Mouse (Mus musculus) thymus, postnatal 10 days (tissue): Measurements from ENCODE around the gene Trappc13.
A peak's percentile ranks its signal among the peaks of the same experiment; 100 is the strongest.
"Not testable (repeated sequence)": the region's sequence is repeated elsewhere in the genome, so short reads cannot be mapped to it uniquely, and the experiment has no call there.

Experiments
- DNase-seq, 2 experiments: peaks; one replicate each; pipeline ENCODE4 v3.0.0; 2021; ENCODE audit warnings: low spot score in 2 of 2

The Trappc13 gene

GRCm38 (mm10) chr13:104177796-104178649 lies at the start of gene Trappc13:
Gene Trappc13, minus strand, starts transcription at chr13:104178469.
- DNase-seq, result peak in 1 of 2 experiments; percentile 79

- no peak for DNase-seq
Observed at GRCm38 (mm10) chr13:104227478-104227877, 49.2 kb upstream of the Trappc13 start.

- no peak for DNase-seq
Observed at GRCm38 (mm10) chr13:104204313-104204712, 26.0 kb upstream of the Trappc13 start.

GRCm38 (mm10) chr13:104195891-104196290 lies 17.6 kb upstream of the Trappc13 start:
- not testable (repeated sequence) for DNase-seq

GRCm38 (mm10) chr13:104187357-104187756 lies 9.1 kb upstream of the Trappc13 start:
- no peak for DNase-seq

- DNase-seq, result no peak
Observed at GRCm38 (mm10) chr13:104179176-104179888, 1.1 kb upstream of the Trappc13 start.

- peak; percentile 96 to 97 for DNase-seq
Observed at GRCm38 (mm10) chr13:104178650-104179121, 417 bp upstream of the Trappc13 start, which contains the start of gene Trim23. Gene Trim23, plus strand, starts transcription at chr13:104178797.

GRCm38 (mm10) chr13:104176874-104177273 lies 1.4 kb downstream of the Trappc13 start:
- no peak for DNase-seq

- DNase-seq, result no peak
Observed at GRCm38 (mm10) chr13:104172498-104172897, 5.8 kb downstream of the Trappc13 start.

- no peak for DNase-seq
Observed at GRCm38 (mm10) chr13:104171711-104172110, 6.6 kb downstream of the Trappc13 start.

GRCm38 (mm10) chr13:104155686-104156085 lies 22.6 kb downstream of the Trappc13 start:
- DNase-seq, result no peak

- no peak for DNase-seq
Observed at GRCm38 (mm10) chr13:104155106-104155505, 23.2 kb downstream of the Trappc13 start.

GRCm38 (mm10) chr13:104154180-104154579 lies 24.1 kb downstream of the Trappc13 start:
- DNase-seq, result no peak

- DNase-seq, result no peak
Observed at GRCm38 (mm10) chr13:104145646-104146045, 32.6 kb downstream of the Trappc13 start.

GRCm38 (mm10) chr13:104144871-104145270 lies 33.4 kb downstream of the Trappc13 start:
- no peak for DNase-seq

- peak; percentile 75 to 85 for DNase-seq
Observed at GRCm38 (mm10) chr13:104139369-104140209, 38.7 kb downstream of the Trappc13 start.

- DNase-seq, result no peak
Observed at GRCm38 (mm10) chr13:104134510-104135085, 43.7 kb downstream of the Trappc13 start.

GRCm38 (mm10) chr13:104132561-104132960 lies 45.7 kb downstream of the Trappc13 start:
- DNase-seq, result no peak

- DNase-seq, result no peak
Observed at GRCm38 (mm10) chr13:104123662-104124381, 54.4 kb downstream of the Trappc13 start.

GRCm38 (mm10) chr13:104122078-104122840 lies 56.0 kb downstream of the Trappc13 start:
- DNase-seq, result no peak
